Mouse (Mus musculus) liver, adult 2 months (tissue): ENCODE results near the gene Bik.
A peak's percentile ranks its signal among the peaks of the same experiment; 100 is the strongest.

Experiments
- CTCF ChIP-seq: fragments of 200-500 bp; IDR thresholded peaks from 2 replicates; pipeline ENCODE4 v1.5.1; 2011; ENCODE audit warnings: low read depth, low read length, control low read depth
- POLR2A ChIP-seq: fragments of 200-500 bp; IDR thresholded peaks from 2 replicates; pipeline ENCODE4 v1.6.1; 2011; ENCODE audit warnings: low read length, control low read depth; ENCODE audit not compliant: insufficient read depth; ENCODE audit errors: extremely low read depth

- TF ChIP-seq CTCF (no peak), POLR2A (0 out of 2 replicates have a peak, but pooled peaks have one; percentile 14)
Measured at GRCm38 (mm10) chr15:83510805-83511405, 15.8 kb upstream of the Bik start, which contains the start of gene Ttll1.
